Mouse (Mus musculus) forebrain, postnatal 0 days (tissue): Measurements from ENCODE around the gene Lrrc75b. TPM values are rescaled to one million over a fixed set of nuclear protein-coding genes. Genes with fewer than 3 reads are reported as not detected.
A peak's percentile ranks its signal among the peaks of the same experiment; 100 is the strongest.

Experiments
- ATAC-seq: fragments of 200-750 bp; cut with Nextera tagmentation; 2 replicates; pipeline ENCODE4 v1.8.0; 2017; ENCODE audit warnings: mild to moderate bottlenecking, moderate library complexity
- DNase-seq: peaks from one replicate; pipeline ENCODE4 v3.0.0-alpha.2; 2015
- H3K27ac ChIP-seq: fragments of 300-500 bp; sonication (generic); 2 replicates; pipeline ENCODE4 v1.5.1; 2014; ENCODE audit warnings: low read depth, mild to moderate bottlenecking, antibody characterized with exemption, low read length, moderate library complexity, mixed read lengths
- H3K27me3 ChIP-seq: fragments of 300-500 bp; sonication (generic); 2 replicates; pipeline ENCODE4 v1.6.1; 2014; ENCODE audit warnings: mild to moderate bottlenecking, low read length, mixed read lengths; ENCODE audit not compliant: insufficient read depth
- H3K36me3 ChIP-seq: fragments of 300-500 bp; sonication (generic); 2 replicates; pipeline ENCODE4 v1.6.1; 2014; ENCODE audit warnings: mild to moderate bottlenecking, moderate library complexity; ENCODE audit not compliant: insufficient read depth
- H3K4me1 ChIP-seq: fragments of 300-500 bp; sonication (generic); 2 replicates; pipeline ENCODE4 v1.6.1; 2014; ENCODE audit warnings: antibody characterized with exemption; ENCODE audit not compliant: insufficient read depth
- H3K4me2 ChIP-seq: fragments of 300-500 bp; sonication (generic); 2 replicates; pipeline ENCODE4 v1.6.1; 2014; ENCODE audit warnings: low read depth, mild to moderate bottlenecking, moderate library complexity
- H3K4me3 ChIP-seq: fragments of 300-500 bp; sonication (generic); 2 replicates; pipeline ENCODE4 v1.5.1; 2014; ENCODE audit warnings: low read depth, low read length, mixed read lengths
- H3K9ac ChIP-seq: fragments of 300-500 bp; sonication (generic); 2 replicates; pipeline ENCODE4 v1.6.1; 2014; ENCODE audit warnings: mild to moderate bottlenecking
- H3K9me3 ChIP-seq: fragments of 300-500 bp; sonication (generic); 2 replicates; pipeline ENCODE4 v1.6.1; 2016; ENCODE audit warnings: low read length
- CTCF ChIP-seq: sonication (generic); IDR thresholded peaks from 2 replicates; pipeline ENCODE4 v1.5.1; 2016; ENCODE audit warnings: antibody characterized with exemption, control low read depth, low read depth
- WGBS: fragments of 180-500 bp; shearing (Covaris S2); extraction: QIAGEN DNeasy Blood & Tissue Kit; methylation state at CpG from one replicate; pipeline ENCODE4 v1.1.7; 2014; 5-methylcytosine and 5-hydroxymethylcytosine counted together
- polyA plus RNA-seq: library from polyadenylated mRNA; unstranded; fragments of >200 nt; fragmentation: Nextera tagmentation; extraction: Ambion mirVana; gene quantifications from 2 replicates; pipeline ENCODE4 v1.2.1, GENCODE M21; 2015
- total RNA-seq: library from RNA; depleted of rRNA; stranded (reverse); fragments of >200 nt; gene quantifications from 2 replicates; pipeline ENCODE4 v1.2.3, GENCODE M21; 2014

The Lrrc75b gene
- total and polyA plus RNA-seq, 2 experiments from 2014 or later: 23.2 to 24.2 TPM

GRCm38 (mm10) chr10:75521643-75522042 is 38.5 kb downstream of the Lrrc75b start:
- no peak overlapping the region for H3K9ac ChIP-seq
- H3K4me1 ChIP-seq: peaks cover 8% of the 10 kb centered on the region; the same call in 1 of the 2 replicates
- TF ChIP-seq CTCF: no peak
- no peak overlapping the region for H3K4me2 ChIP-seq
- no peaks in the 10 kb centered on the region for H3K9me3 ChIP-seq
- DNase-seq: no peak
- peaks cover 34% of the 10 kb centered on the region for H3K36me3 ChIP-seq
- no peak for ATAC-seq
- 88% methylated on average over 4 of the region's 4 CpGs for WGBS
- no peak overlapping the region for H3K4me3 ChIP-seq
- no peaks in the 10 kb centered on the region for H3K27me3 ChIP-seq
- no peak overlapping the region for H3K27ac ChIP-seq

- TF ChIP-seq CTCF: no peak
- WGBS: 92% methylated on average over 5 of the region's 5 CpGs
Measured at GRCm38 (mm10) chr10:75520581-75520980, 39.5 kb downstream of the Lrrc75b start.

GRCm38 (mm10) chr10:75517758-75518143 is 42.4 kb downstream of the Lrrc75b start, which contains the start of gene Gucd1:
Gene Gucd1, minus strand, starts transcription at chr10:75517972.
- peaks cover 19% of the 10 kb centered on the region; the same call in 1 of the 2 replicates for H3K36me3 ChIP-seq
- WGBS: under 1% methylated on average over 20 of the region's 20 CpGs

More at GRCm38 (mm10) chr10:75520581-75520980, 39.5 kb downstream of the Lrrc75b start:
- no peak overlapping the region for H3K4me2 ChIP-seq
- no peak overlapping the region for H3K27ac ChIP-seq
- no peak overlapping the region for H3K4me3 ChIP-seq
- no peaks in the 10 kb centered on the region for H3K27me3 ChIP-seq
- no peaks in the 10 kb centered on the region for H3K9me3 ChIP-seq
- H3K4me1 ChIP-seq: peaks cover 18% of the 10 kb centered on the region
- H3K36me3 ChIP-seq: peaks cover 29% of the 10 kb centered on the region
- no peak overlapping the region for H3K9ac ChIP-seq
- ATAC-seq (no peak), DNase-seq (no peak)

GRCm38 (mm10) chr10:75517073-75517757 is 42.9 kb downstream of the Lrrc75b start, which contains the start of gene Snrpd3:
Gene Snrpd3, plus strand, starts transcription at chr10:75517551.
- peak; percentile 15; the same call in 1 of the 2 replicates for TF ChIP-seq CTCF
- H3K9ac ChIP-seq: peak within 1 kb of the TSS; percentile 93
- ATAC-seq: peak; percentile 91
- H3K36me3 ChIP-seq: peaks cover 19% of the 10 kb centered on the region; the same call in 1 of the 2 replicates
- H3K27me3 ChIP-seq: no peaks in the 10 kb centered on the region
- peaks cover 18% of the 10 kb centered on the region for H3K4me1 ChIP-seq
- H3K4me3 ChIP-seq: peak within 1 kb of the TSS; percentile 72
- no peaks in the 10 kb centered on the region for H3K9me3 ChIP-seq
- H3K27ac ChIP-seq: peak within 1 kb of the TSS; percentile 95
- WGBS: 2% methylated on average over 43 of the region's 52 CpGs
- DNase-seq: peak; percentile 93
- peak within 1 kb of the TSS; percentile 85 for H3K4me2 ChIP-seq

More at GRCm38 (mm10) chr10:75517758-75518143, 42.4 kb downstream of the Lrrc75b start, which contains the start of gene Gucd1:
- no peaks in the 10 kb centered on the region for H3K9me3 ChIP-seq
- peak within 1 kb of the TSS; percentile 93 for H3K9ac ChIP-seq
- peaks cover 18% of the 10 kb centered on the region for H3K4me1 ChIP-seq
- H3K4me3 ChIP-seq: peak within 1 kb of the TSS; percentile 72
- DNase-seq (peak; percentile 98), ATAC-seq (peak; percentile 96)
- no peak for TF ChIP-seq CTCF
- H3K4me2 ChIP-seq: peak within 1 kb of the TSS; percentile 85
- H3K27me3 ChIP-seq: no peaks in the 10 kb centered on the region
- H3K27ac ChIP-seq: peak within 1 kb of the TSS; percentile 95

- peak overlapping the region; percentile 72 for H3K4me3 ChIP-seq
- no peak for TF ChIP-seq CTCF
- ATAC-seq (no peak), DNase-seq (no peak)
- 1% methylated on average over 12 of the region's 12 CpGs for WGBS
- H3K36me3 ChIP-seq: peaks cover 19% of the 10 kb centered on the region
- peak overlapping the region; percentile 95 for H3K27ac ChIP-seq
- H3K4me1 ChIP-seq: peaks cover 18% of the 10 kb centered on the region
- H3K4me2 ChIP-seq: peak overlapping the region; percentile 85
- H3K9me3 ChIP-seq: no peaks in the 10 kb centered on the region
- no peaks in the 10 kb centered on the region for H3K27me3 ChIP-seq
- H3K9ac ChIP-seq: peak overlapping the region; percentile 93
Measured at GRCm38 (mm10) chr10:75516724-75517072, 43.4 kb downstream of the Lrrc75b start.

GRCm38 (mm10) chr10:75516038-75516723 is 43.9 kb downstream of the Lrrc75b start:
- Histone ChIP-seq H3K36me3 (peaks cover 20% of the 10 kb centered on the region), H3K4me1 (peaks cover 18% of the 10 kb centered on the region), H3K9ac (peak overlapping the region; percentile 93), H3K4me3 (peak overlapping the region; percentile 72), H3K27ac (peak overlapping the region; percentile 95), H3K4me2 (peak overlapping the region; percentile 85), H3K9me3 (no peaks in the 10 kb centered on the region), H3K27me3 (no peaks in the 10 kb centered on the region)
- no peak for DNase-seq
- WGBS: 27% methylated on average over 8 of the region's 8 CpGs
- no peak for TF ChIP-seq CTCF
- ATAC-seq: no peak
